Mouse (Mus musculus): Measurements from ENCODE around the gene Pip4k2a. TPM values are rescaled to one million over a fixed set of nuclear protein-coding genes. Genes with fewer than 3 reads are reported as not detected.
"Not testable (repeated sequence)": the region's sequence is repeated elsewhere in the genome, so short reads cannot be mapped to it uniquely, and the experiment has no call there.

The Pip4k2a gene
- total RNA-seq (2022): 10 to 100 TPM; 60.6 to 67.9 (median 63.7) TPM

- peak; percentile 86 to 90 for DNase-seq (ENCODE audit: low spot score in 2 of 2)
Measured at GRCm38 (mm10) chr2:18998054-18998478, at the start of gene Pip4k2a, which contains the start of gene 4930426L09Rik. Pip4k2a (minus strand) TSS chr2:18998126. 4930426L09Rik (plus strand) TSS chr2:18998343.

GRCm38 (mm10) chr2:19037907-19038570, 40.1 kb upstream of the Pip4k2a start:
- DNase-seq (ENCODE audit: low spot score in 2 of 2): no peak

GRCm38 (mm10) chr2:19037430-19037829, 39.5 kb upstream of the Pip4k2a start:
- DNase-seq (ENCODE audit: low spot score in 2 of 2): no peak

GRCm38 (mm10) chr2:19024807-19025206, 26.9 kb upstream of the Pip4k2a start:
- DNase-seq (ENCODE audit: low spot score in 2 of 2): no peak

- no peak for DNase-seq (ENCODE audit: low spot score in 2 of 2)
Measured at GRCm38 (mm10) chr2:19018034-19018433, 20.1 kb upstream of the Pip4k2a start.

GRCm38 (mm10) chr2:19016839-19017238, 18.9 kb upstream of the Pip4k2a start:
- no peak for DNase-seq (ENCODE audit: low spot score in 2 of 2)

GRCm38 (mm10) chr2:19016348-19016747, 18.4 kb upstream of the Pip4k2a start:
- no peak for DNase-seq (ENCODE audit: low spot score in 2 of 2)

- DNase-seq (ENCODE audit: low spot score in 2 of 2): no peak
Measured at GRCm38 (mm10) chr2:19011443-19011842, 13.5 kb upstream of the Pip4k2a start.

- not testable (repeated sequence) for DNase-seq (ENCODE audit: low spot score in 2 of 2)
Measured at GRCm38 (mm10) chr2:19010541-19010940, 12.6 kb upstream of the Pip4k2a start.

- no peak for DNase-seq (ENCODE audit: low spot score in 2 of 2)
Measured at GRCm38 (mm10) chr2:19007580-19007979, 9.7 kb upstream of the Pip4k2a start.

- no peak for DNase-seq (ENCODE audit: low spot score in 2 of 2)
Measured at GRCm38 (mm10) chr2:19006124-19006523, 8.2 kb upstream of the Pip4k2a start.

GRCm38 (mm10) chr2:19004801-19005200, 6.9 kb upstream of the Pip4k2a start:
- DNase-seq (ENCODE audit: low spot score in 2 of 2): no peak

GRCm38 (mm10) chr2:18999395-18999794, 1.5 kb upstream of the Pip4k2a start:
- no peak for DNase-seq (ENCODE audit: low spot score in 2 of 2)

GRCm38 (mm10) chr2:18997387-18997971, 447 bp downstream of the Pip4k2a start:
- DNase-seq (ENCODE audit: low spot score in 2 of 2): peak in 1 of 2 experiments; percentile 44

- DNase-seq (ENCODE audit: low spot score in 2 of 2): peak in 1 of 2 experiments; percentile 8
Measured at GRCm38 (mm10) chr2:18996451-18997211, 1.3 kb downstream of the Pip4k2a start.

- no peak for DNase-seq (ENCODE audit: low spot score in 2 of 2)
Measured at GRCm38 (mm10) chr2:18992512-18993510, 5.1 kb downstream of the Pip4k2a start.

GRCm38 (mm10) chr2:18988885-18989284, 9.0 kb downstream of the Pip4k2a start:
- no peak for DNase-seq (ENCODE audit: low spot score in 2 of 2)

- DNase-seq (ENCODE audit: low spot score in 2 of 2): no peak
Measured at GRCm38 (mm10) chr2:18985506-18985905, 12.4 kb downstream of the Pip4k2a start.

GRCm38 (mm10) chr2:18984095-18984847, 13.7 kb downstream of the Pip4k2a start:
- DNase-seq (ENCODE audit: low spot score in 2 of 2): no peak

GRCm38 (mm10) chr2:18983546-18983945, 14.4 kb downstream of the Pip4k2a start:
- no peak for DNase-seq (ENCODE audit: low spot score in 2 of 2)
